8 mouse cellular contexts compared by ENCODE assay signal in genomic region chr11:46128548-46128945, GRCm38 (mm10). TPM values are rescaled to one million over a fixed set of nuclear protein-coding genes. Genes with fewer than 3 reads are reported as not detected.
DNase-seq lines count a peak whose midpoint lies in the region; ATAC-seq lines count a peak whose summit lies in the region.

No protein-coding gene starts in this region.

- H3K9me3 ChIP-seq in midbrain, embryonic 14.5 days (ENCODE audit: control insufficient read depth, low read length): no peaks in the 10 kb centered on the region
- no peaks in the 10 kb centered on the region for H3K9me3 ChIP-seq in midbrain, embryonic 15.5 days
- no peaks in the 10 kb centered on the region for H3K9me3 ChIP-seq in limb, embryonic 11.5 days (ENCODE audit: control insufficient read depth, low read length)

- WGBS in midbrain, embryonic 14.5 days: 65% methylated on average over 9 of the region's 9 CpGs
- WGBS in midbrain, embryonic 15.5 days: 70% methylated on average over 9 of the region's 9 CpGs
- 68% methylated on average over 9 of the region's 9 CpGs for WGBS in limb, embryonic 11.5 days

- H3K9ac ChIP-seq in midbrain, embryonic 14.5 days (replicated peaks; ENCODE audit: low read length): no peak overlapping the region
- no peak overlapping the region for H3K9ac ChIP-seq in midbrain, embryonic 15.5 days
- no peak overlapping the region for H3K9ac ChIP-seq in limb, embryonic 11.5 days (ENCODE audit: low read length)

- DNase-seq in midbrain, embryonic 14.5 days: peak; percentile 18
- DNase-seq in adrenal gland, postnatal 36 days: peak; percentile 82 to 88
- DNase-seq in induced T-regulatory cell, adult 2 months (ENCODE audit: low read depth): peak; percentile 91
- peak; percentile 63 for DNase-seq in limb, embryonic 11.5 days (ENCODE audit: low spot score)
- peak; percentile 23 for DNase-seq in retina, embryonic 14.5 days (ENCODE audit: low spot score)
- peak; percentile 68 for DNase-seq in urinary bladder, postnatal 25 days (ENCODE audit: low spot score)

- H3K36me3 ChIP-seq in midbrain, embryonic 14.5 days (ENCODE audit: control insufficient read depth, insufficient read depth, low read length): peaks cover 26% of the 10 kb centered on the region
- peaks cover 6% of the 10 kb centered on the region; the same call in 1 of the 2 replicates for H3K36me3 ChIP-seq in midbrain, embryonic 15.5 days (replicated peaks)
- no peaks in the 10 kb centered on the region; the same call in 1 of the 2 replicates for H3K36me3 ChIP-seq in limb, embryonic 11.5 days (ENCODE audit: control insufficient read depth, insufficient read depth, low read length)

- no peak for ATAC-seq in midbrain, embryonic 14.5 days (ENCODE audit: low FRiP score, low TSS enrichment)
- ATAC-seq in midbrain, embryonic 15.5 days (replicated peaks): no peak
- ATAC-seq in frontal cortex, adult (ENCODE audit: low TSS enrichment): peak; percentile 89
- no peak for ATAC-seq in limb, embryonic 11.5 days (ENCODE audit: insufficient number of reproducible peaks, low FRiP score, low TSS enrichment, low read depth)

- H3K4me3 ChIP-seq in midbrain, embryonic 14.5 days (replicated peaks; ENCODE audit: low read depth, low read length): no peak overlapping the region
- H3K4me3 ChIP-seq in midbrain, embryonic 15.5 days: no peak overlapping the region
- no peak overlapping the region for H3K4me3 ChIP-seq in limb, embryonic 11.5 days (ENCODE audit: low read depth, low read length)

- no peaks in the 10 kb centered on the region for H3K27me3 ChIP-seq in midbrain, embryonic 14.5 days (ENCODE audit: control insufficient read depth, insufficient read depth, low read length)
- H3K27me3 ChIP-seq in midbrain, embryonic 15.5 days (replicated peaks): no peaks in the 10 kb centered on the region
- H3K27me3 ChIP-seq in limb, embryonic 11.5 days (ENCODE audit: control insufficient read depth, insufficient read depth, low read length): no peaks in the 10 kb centered on the region

- H3K4me1 ChIP-seq in midbrain, embryonic 14.5 days (ENCODE audit: control insufficient read depth, insufficient read depth, low read length): no peaks in the 10 kb centered on the region
- H3K4me1 ChIP-seq in midbrain, embryonic 15.5 days: no peaks in the 10 kb centered on the region
- no peaks in the 10 kb centered on the region for H3K4me1 ChIP-seq in limb, embryonic 11.5 days (ENCODE audit: control insufficient read depth, insufficient read depth, low read length)

- no peak overlapping the region for H3K4me2 ChIP-seq in midbrain, embryonic 14.5 days (ENCODE audit: low read length)
- no peak overlapping the region for H3K4me2 ChIP-seq in midbrain, embryonic 15.5 days
- H3K4me2 ChIP-seq in limb, embryonic 11.5 days (ENCODE audit: low read depth, severe bottlenecking): no peak overlapping the region

- no peak overlapping the region for H3K27ac ChIP-seq in midbrain, embryonic 14.5 days (replicated peaks; ENCODE audit: low read depth, low read length)
- H3K27ac ChIP-seq in midbrain, embryonic 15.5 days: no peak overlapping the region
- no peak overlapping the region for H3K27ac ChIP-seq in limb, embryonic 11.5 days (replicated peaks; ENCODE audit: low read depth, low read length)

RNA-seq across cellular contexts. Expression of gene Nipal4, which starts 37.8 kb away (rescaled TPM):
- 0.72 TPM in 1 of 2 replicates, not detected in the other for polyA plus RNA-seq in midbrain, embryonic 14.5 days (2014; fragmentation: Nextera tagmentation; extraction: Ambion mirVana)
- 0.43 TPM in 2 replicates for polyA plus RNA-seq in midbrain, embryonic 15.5 days (2015; fragmentation: Nextera tagmentation; extraction: Ambion mirVana)
- not detected for total RNA-seq in adrenal gland, postnatal 36 days (2021)
- 0.54 and 0.71 TPM in 2 replicates for polyA plus RNA-seq in limb, embryonic 11.5 days (2014; fragmentation: Nextera tagmentation; extraction: Ambion mirVana)

Comparison
In these comparisons a context has a peak if more than half of its experiments do, and no peak if none do; other contexts are left out.
1. DNase-seq: peak in every context shown above with its lines; median percentile 91 in induced T-regulatory cell, adult 2 months; 85 in adrenal gland, postnatal 36 days; 68 in urinary bladder, postnatal 25 days; 63 in limb, embryonic 11.5 days; 23 in retina, embryonic 14.5 days; 18 in midbrain, embryonic 14.5 days.